Mouse (Mus musculus) G1E (cell line): ENCODE measurements around the gene Epha2. TPM values are rescaled to one million over a fixed set of nuclear protein-coding genes. Genes with fewer than 3 reads are reported as not detected.

Source experiments
- ATAC-seq: 2 replicates; pipeline ENCODE4 v1.8.0; 2016; ENCODE audit warnings: mild to moderate bottlenecking; ENCODE audit not compliant: insufficient number of reproducible peaks, poor library complexity, low FRiP score, severe bottlenecking; ENCODE audit errors: extremely low read depth
- DNase-seq: peaks from one replicate; pipeline ENCODE4 v3.0.0; 2012; ENCODE audit warnings: low spot score
- H3K27me3 ChIP-seq: 2 replicates; pipeline ENCODE4 v1.6.1; 2012; ENCODE audit warnings: mild to moderate bottlenecking, low read length, inconsistent platforms; ENCODE audit not compliant: insufficient read depth
- H3K36me3 ChIP-seq: replicated peaks from 2 replicates; pipeline ENCODE3; 2012; ENCODE audit warnings: mild to moderate bottlenecking, inconsistent platforms
- H3K4me1 ChIP-seq: 2 replicates; pipeline ENCODE4 v1.6.1; 2012; ENCODE audit warnings: low read depth, low read length, inconsistent platforms, mixed read lengths; ENCODE audit not compliant: insufficient read depth
- H3K4me3 ChIP-seq: 2 replicates; pipeline ENCODE4 v1.5.1; 2012; ENCODE audit warnings: low read depth, mild to moderate bottlenecking, inconsistent platforms, low read length, moderate library complexity, mixed read lengths
- H3K9me3 ChIP-seq: replicated peaks from 2 replicates; pipeline ENCODE4 v1.6.1; 2012; ENCODE audit warnings: inconsistent platforms
- CTCF ChIP-seq: IDR thresholded peaks from 2 replicates; pipeline ENCODE4 v1.5.1; 2012; ENCODE audit warnings: low read depth, low read length, inconsistent platforms, mixed read lengths
- GATA1 ChIP-seq: IDR thresholded peaks from 2 replicates; pipeline ENCODE4 v1.6.1; 2012; ENCODE audit warnings: borderline replicate concordance, low read length, inconsistent platforms, mixed read lengths
- GATA2 ChIP-seq: IDR thresholded peaks from 2 replicates; pipeline ENCODE4 v1.6.1; 2012; ENCODE audit warnings: low read depth, low read length, inconsistent platforms, borderline replicate concordance
- POLR2AphosphoS5 ChIP-seq: IDR thresholded peaks from 2 replicates; pipeline ENCODE4 v1.6.1; 2012; ENCODE audit warnings: low read depth, low read length, inconsistent platforms; ENCODE audit not compliant: insufficient replicate concordance
- TAL1 ChIP-seq: conservative IDR thresholded peaks from 2 replicates; pipeline ENCODE4 v1.6.1; 2012; ENCODE audit warnings: low read depth, low read length, inconsistent platforms, mixed read lengths
- polyA plus RNA-seq: library from polyadenylated mRNA; stranded (reverse); fragments of >175 nt; gene quantifications from 2 replicates; pipeline ENCODE4 v1.2.3, GENCODE M21; 2012
- total RNA-seq, 2 experiments: library from RNA; stranded (forward) in 1 of 2; stranded (reverse) in 1 of 2; fragments of 200-1000 nt in 1 of 2; fragments of >200 nt in 1 of 2; fragmentation: Nextera tagmentation in 1 of 2; gene quantifications; 2 replicates each; pipeline ENCODE4 v1.2.3; 2014 to 2017

Gene Epha2
- total and polyA plus RNA-seq, 3 experiments, result not detected

DNA sequence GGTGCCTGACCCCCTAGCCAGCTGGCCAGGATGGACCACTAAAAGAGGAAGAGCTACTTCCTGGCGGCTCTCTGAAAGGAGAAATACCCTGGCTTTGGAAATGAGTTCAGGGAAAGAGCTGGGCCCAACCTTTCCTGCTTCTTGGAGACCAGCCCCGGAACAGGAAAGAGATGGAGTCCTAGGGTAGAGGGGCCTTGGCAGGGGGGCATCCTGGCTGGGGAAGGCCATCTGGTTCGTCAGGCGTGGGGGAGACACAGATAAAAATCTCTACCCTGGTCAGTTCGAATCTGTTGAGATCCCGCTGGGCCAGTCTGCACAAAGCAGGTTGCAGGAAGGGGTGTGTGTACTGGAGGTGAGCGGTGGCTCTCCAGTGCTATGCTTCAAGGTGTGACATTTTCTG is 15.0 kb downstream of the Epha2 start:
- Histone ChIP-seq H3K27me3 (peaks cover 5% of the 10 kb centered on the region; the same call in 1 of the 2 replicates), H3K36me3 (no peaks in the 10 kb centered on the region), H3K9me3 (no peaks in the 10 kb centered on the region), H3K4me3 (no peak overlapping the region), H3K4me1 (no peaks in the 10 kb centered on the region)
- DNase-seq (no peak), ATAC-seq (no peak)
- TF ChIP-seq GATA1, result no peak
- TF ChIP-seq TAL1, result no peak
- no peak for TF ChIP-seq CTCF
- no peak for TF ChIP-seq GATA2
- no peak for TF ChIP-seq POLR2AphosphoS5

DNA sequence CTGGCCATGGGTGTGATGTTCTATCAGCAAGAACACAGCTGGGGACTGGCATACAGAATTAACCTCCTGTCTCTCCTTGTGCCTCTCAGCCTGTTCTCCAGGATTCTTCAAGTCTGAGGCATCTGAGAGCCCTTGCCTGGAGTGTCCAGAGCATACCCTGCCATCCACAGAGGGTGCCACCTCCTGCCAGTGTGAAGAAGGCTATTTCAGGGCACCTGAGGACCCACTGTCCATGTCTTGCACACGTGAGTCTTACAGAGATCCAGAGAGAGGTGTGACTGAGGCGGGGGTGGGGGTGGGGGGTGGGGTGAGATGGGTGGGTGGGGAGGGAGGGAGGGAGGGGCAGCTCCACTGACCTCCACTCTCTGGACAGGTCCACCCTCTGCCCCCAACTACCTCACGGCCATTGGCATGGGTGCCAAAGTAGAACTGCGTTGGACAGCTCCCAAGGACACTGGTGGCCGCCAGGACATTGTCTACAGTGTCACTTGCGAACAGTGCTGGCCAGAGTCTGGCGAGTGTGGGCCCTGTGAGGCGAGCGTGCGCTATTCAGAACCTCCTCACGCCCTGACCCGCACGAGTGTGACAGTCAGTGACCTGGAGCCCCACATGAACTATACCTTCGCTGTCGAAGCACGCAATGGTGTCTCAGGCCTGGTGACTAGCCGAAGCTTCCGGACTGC is 15.6 kb downstream of the Epha2 start:
- ATAC-seq (no peak), DNase-seq (no peak)
- Histone ChIP-seq H3K4me1 (no peaks in the 10 kb centered on the region), H3K36me3 (no peaks in the 10 kb centered on the region), H3K9me3 (no peaks in the 10 kb centered on the region), H3K27me3 (peaks cover 3% of the 10 kb centered on the region; the same call in 1 of the 2 replicates), H3K4me3 (no peak overlapping the region)
- TF ChIP-seq POLR2AphosphoS5, result no peak
- no peak for TF ChIP-seq GATA1
- no peak for TF ChIP-seq CTCF
- TF ChIP-seq TAL1, result no peak
- no peak for TF ChIP-seq GATA2

DNA sequence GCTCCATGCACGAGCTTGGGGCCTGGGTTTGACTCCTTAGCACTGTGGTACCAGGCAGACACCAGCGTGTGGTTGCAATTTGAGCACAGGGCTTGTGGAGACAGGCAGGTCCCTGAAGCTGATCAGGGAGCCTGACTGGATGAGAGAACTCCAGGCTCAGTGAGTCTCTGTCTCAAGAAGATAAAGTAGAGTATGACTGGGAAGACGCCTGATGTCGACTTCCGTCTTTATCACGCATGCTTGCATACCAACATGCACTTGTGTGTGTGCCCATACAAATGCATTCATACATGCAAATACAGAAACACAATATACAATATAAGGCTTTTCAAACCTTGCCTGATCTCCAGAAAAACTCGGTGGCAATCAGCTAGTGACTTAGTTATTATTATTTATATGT is 16.9 kb downstream of the Epha2 start:
- DNase-seq (no peak), ATAC-seq (no peak)
- Histone ChIP-seq H3K27me3 (0 out of 2 replicates have a peak, but pooled peaks cover 2% of the 10 kb centered on the region), H3K36me3 (no peaks in the 10 kb centered on the region), H3K4me3 (no peak overlapping the region), H3K9me3 (no peaks in the 10 kb centered on the region), H3K4me1 (no peaks in the 10 kb centered on the region)
- no peak for TF ChIP-seq TAL1
- no peak for TF ChIP-seq CTCF
- TF ChIP-seq GATA1, result no peak
- no peak for TF ChIP-seq POLR2AphosphoS5
- TF ChIP-seq GATA2, result no peak

GRCm38 (mm10) chr4:141322526-141322925 is 21.5 kb downstream of the Epha2 start:
- ATAC-seq (no peak), DNase-seq (no peak)
- H3K9me3 ChIP-seq, result no peaks in the 10 kb centered on the region
- no peak for TF ChIP-seq TAL1
- no peak for TF ChIP-seq GATA2
- TF ChIP-seq GATA1, result no peak
- no peak for TF ChIP-seq CTCF
- TF ChIP-seq POLR2AphosphoS5, result no peak
- no peaks in the 10 kb centered on the region for H3K4me1 ChIP-seq
- H3K36me3 ChIP-seq, result no peaks in the 10 kb centered on the region
- H3K27me3 ChIP-seq, result peaks cover 5% of the 10 kb centered on the region; the same call in 1 of the 2 replicates
- no peak overlapping the region for H3K4me3 ChIP-seq

GRCm38 (mm10) chr4:141324771-141325191 is 23.7 kb downstream of the Epha2 start:
- Histone ChIP-seq H3K4me3 (no peak overlapping the region), H3K27me3 (peaks cover 4% of the 10 kb centered on the region; the same call in 1 of the 2 replicates), H3K36me3 (no peaks in the 10 kb centered on the region), H3K4me1 (no peaks in the 10 kb centered on the region), H3K9me3 (no peaks in the 10 kb centered on the region)
- TF ChIP-seq GATA2, result no peak
- no peak for DNase-seq
- ATAC-seq, result no peak

GRCm38 (mm10) chr4:141325636-141326035 is 24.6 kb downstream of the Epha2 start:
- ATAC-seq (no peak), DNase-seq (no peak)
- no peak for TF ChIP-seq TAL1
- no peak for TF ChIP-seq GATA1
- TF ChIP-seq POLR2AphosphoS5, result no peak
- no peak for TF ChIP-seq CTCF
- no peak for TF ChIP-seq GATA2
- Histone ChIP-seq H3K27me3 (peaks cover 6% of the 10 kb centered on the region; the same call in 1 of the 2 replicates), H3K9me3 (no peaks in the 10 kb centered on the region), H3K4me1 (no peaks in the 10 kb centered on the region), H3K4me3 (no peak overlapping the region), H3K36me3 (no peaks in the 10 kb centered on the region)
